Mouse (Mus musculus) kidney, postnatal 25 days (tissue): Measurements from ENCODE around the gene Srbd1.

Source experiments
- DNase-seq, 2 experiments: peaks; one replicate each; pipeline ENCODE4 v3.0.0; 2021; ENCODE audit warnings: mixed read lengths in 2 of 2

The Srbd1 gene

DNA sequence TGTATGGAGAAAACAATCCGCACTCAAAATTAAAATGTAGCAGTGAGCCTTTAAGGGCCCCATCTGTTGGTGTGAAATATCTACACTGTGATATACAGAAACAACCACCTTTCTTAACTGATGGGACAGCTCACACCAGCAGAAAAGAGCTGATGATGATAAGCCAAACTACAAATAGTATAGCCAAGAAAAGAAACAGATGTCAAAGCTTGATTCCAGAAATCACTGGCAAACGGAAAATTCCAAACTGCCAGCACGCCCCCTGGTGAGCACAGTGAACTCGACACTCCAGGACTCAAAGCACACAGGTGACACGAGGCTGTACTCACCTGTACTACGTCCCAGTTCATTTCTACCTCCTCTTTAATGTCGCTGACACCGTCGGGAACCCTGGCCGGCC lies 9.1 kb downstream of the Srbd1 start:
- DNase-seq: no peak

DNA sequence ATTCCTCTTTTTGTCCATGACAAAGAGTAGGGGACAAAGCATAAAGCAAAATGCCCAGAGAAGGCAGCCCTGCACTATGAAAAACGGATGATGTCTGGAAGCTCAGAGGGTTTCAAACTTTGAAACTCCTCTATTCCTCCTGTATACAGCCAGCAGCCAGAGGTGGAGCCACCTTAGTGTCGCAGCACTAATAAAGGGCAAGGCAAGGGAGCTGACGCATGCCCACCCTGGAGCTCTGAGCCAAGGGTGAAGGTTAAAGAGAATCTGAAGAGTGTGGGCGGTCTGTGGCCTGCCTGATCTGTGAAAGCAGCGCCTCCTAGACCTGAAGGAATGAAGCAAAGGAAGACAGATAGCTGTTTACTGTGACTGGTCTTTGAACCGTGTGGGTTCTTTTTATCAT lies 10.5 kb downstream of the Srbd1 start:
- no peak for DNase-seq

DNA sequence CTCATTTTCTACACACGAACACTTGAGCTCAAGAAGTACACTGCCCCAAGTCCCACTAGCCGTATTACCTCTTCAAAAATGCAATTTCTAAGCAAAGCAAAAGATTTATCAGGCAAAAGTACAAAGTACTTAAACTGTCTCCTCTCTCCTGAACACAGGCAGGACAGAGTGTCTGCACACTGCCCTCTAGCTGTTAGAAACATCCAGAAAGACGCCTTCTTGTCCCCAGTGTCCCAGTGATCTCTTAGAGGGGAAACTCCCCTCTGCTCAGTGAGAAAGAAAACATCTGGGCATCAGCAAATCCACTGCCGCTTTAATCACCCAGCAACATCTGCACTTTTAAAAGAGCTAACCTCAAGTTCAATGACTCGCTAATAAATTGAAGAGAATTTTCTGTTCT lies 12.4 kb downstream of the Srbd1 start:
- peak; percentile 35 to 47 for DNase-seq

DNA sequence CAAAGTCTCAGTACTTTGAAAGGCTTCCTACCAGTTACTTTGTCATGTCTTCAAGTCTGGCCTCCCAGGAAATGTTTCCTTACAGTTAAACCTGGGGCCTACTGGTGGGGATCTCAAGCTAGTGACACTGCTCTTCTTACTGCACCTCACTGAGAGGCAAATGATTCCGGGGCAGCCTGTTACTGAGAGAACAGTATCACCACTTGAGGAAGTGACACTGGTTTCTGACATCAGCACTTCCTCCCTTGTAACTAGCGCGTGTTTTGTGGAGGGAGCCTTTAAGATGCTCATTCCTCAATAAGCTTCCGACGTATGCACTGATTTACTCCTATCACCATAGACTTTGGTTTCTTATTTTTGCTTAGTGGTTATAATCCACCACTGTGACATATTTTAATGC lies 16.8 kb downstream of the Srbd1 start:
- DNase-seq: no peak

DNA sequence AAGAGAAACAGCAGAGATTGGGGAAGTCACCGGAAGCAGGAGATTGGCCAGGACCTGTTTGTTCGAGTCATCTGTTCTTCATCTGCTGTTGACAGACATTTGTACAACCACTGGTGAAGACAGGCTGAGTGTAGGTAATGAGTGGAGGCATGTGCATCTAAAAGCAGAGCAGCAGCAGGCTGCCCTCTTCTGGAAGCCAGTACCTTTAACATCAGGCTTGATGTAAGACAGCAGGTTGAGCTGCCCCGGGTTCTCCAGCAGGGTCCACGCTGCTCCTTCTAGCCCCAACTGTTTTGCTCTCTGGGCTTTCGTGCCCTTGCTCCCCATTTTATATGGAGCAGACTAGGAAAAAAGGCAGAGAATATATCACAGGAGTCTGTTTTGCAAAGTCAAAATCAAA lies 19.1 kb downstream of the Srbd1 start:
- no peak for DNase-seq

DNA sequence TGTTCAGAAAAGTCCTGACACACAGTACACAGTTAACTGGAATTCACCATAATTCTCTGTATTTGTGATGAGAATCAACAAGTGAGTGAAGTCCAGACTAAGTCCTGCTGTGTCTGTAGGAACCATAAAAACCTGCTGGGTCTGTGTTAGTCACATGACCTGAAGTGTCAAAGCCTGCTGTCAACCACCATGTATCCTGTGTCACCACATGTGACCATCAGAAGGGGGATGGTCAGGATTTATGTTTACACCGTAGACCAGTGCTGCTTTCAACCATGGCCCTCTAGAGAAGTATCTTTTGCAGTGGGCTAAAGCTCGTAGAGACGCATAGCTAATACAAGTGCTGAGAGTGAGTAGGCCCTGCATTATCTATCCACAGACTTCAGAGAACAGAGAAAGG lies 21.8 kb downstream of the Srbd1 start:
- no peak for DNase-seq

DNA sequence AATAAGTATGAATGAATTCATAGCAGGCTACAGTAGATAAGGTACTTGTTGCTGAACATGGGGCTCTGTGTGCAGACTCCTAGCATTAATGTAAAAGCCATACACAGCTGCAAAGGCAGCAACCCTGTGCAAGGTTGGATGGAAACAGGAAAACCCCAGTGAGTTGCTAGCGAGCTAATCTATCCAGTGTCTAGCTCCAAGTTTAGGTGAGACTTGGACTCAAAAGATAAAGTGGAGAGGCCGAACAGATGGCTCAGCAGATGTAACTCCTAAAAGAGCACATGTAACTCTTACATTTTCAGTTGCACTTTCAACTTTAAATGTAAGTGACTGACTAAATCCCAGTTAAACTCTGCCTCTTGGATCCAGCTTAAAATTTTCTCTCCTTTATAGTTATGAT lies 48.1 kb downstream of the Srbd1 start:
- DNase-seq: no peak

DNA sequence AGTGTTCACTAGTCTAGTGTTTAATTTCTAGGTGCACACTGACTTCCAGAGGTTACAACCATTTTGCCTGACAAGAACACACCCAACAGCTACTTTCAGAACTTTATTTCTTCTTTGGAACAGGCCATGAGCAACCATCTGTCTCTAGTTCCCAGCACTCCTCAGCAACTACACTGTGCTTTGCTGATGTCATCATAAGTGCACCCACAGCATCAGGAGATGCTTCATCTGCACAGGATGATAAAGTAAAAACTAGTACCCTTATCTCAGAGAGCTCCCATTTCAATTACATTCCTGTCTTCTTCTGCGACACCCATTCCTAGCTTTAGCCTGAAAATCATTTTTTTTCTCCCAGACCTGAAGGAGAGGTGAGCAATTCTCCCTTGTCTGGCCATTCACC lies 51.9 kb downstream of the Srbd1 start:
- DNase-seq: no peak

DNA sequence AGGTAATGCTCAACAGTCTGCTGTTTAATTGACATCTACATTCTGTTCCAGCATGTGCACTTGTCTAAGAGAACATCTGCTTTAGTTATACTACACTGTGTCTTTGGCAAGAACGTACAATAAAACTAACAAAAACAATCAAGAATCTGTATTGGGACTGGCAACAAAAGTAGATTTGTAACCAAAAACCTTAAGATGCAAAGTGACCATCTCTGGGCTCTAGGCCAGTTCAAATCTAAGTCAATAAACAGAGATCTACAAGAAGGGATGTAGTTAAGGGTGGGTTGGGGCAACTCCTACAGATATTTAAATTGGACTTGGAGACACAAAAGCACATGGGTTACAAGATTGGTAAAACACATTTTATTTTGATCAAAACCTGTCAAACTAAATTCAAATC lies 53.3 kb downstream of the Srbd1 start:
- DNase-seq: no peak

DNA sequence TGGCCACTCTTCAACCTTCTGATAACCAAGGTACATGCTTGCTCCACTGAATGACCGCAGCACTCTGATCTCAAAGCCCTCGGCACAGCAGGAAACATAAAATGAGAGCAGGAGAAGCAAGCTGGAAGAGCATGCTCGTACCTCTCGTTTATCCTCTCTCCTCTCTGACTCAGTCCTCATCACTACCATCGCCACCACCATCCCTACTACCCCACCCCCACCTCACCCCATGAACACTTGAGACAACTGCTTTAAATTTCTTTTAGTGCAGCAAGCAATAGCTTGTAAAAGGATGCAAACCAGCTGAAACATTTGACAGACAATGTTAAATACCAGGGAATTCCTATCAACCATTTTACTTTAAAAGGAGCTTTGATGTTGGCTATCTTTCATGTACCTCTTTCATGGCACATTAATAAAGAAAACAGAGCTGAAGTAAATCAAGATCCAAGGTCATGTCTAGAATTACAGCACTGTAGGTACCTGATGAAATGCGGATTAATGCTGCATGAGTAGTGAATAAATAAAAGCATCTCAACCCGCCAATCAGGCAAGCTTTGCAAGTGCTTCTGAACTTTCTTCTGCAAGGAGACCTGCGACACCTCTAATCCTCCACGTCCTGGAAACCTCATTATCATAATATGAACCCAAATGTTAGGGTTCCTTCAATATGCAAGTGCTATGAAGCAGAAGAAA lies 54.9 kb downstream of the Srbd1 start:
- DNase-seq: no peak

DNA sequence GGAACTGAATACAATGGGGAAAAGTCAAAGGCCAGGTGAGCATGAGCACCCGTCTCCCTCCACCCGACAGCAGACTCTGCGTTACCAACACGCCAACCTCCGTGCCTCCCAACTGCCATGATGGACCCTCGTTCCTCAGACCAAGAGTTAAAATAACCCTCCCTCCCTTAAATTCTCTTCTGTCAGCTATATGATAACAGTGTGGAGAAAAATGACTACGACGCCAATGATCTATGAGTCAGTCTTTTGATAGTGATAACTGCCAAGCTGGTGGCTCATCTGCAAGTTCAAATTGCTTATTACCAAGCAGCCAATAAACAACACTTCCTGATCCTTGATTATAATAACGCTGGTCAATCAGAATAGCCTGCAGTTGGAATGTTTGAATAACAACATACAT lies 57.1 kb downstream of the Srbd1 start:
- DNase-seq: no peak

DNA sequence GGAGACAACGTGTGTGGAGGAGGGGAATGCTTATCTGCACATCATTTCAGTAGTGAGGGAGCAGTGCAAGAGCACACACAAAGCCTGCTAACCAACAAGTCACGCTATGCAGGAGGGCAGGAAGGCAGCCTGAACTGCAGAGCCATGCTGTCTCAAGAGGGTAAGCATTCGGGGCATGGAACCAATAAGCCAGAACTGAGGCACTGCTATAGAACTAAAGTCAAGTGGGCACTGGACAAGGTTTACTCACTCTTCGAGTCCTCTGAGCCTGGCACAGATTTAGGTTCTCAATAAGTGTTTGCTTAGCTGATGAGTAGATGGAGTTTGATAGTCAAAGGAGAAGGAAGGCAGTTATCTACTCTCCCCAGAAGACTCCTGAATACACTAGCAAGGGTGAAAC lies 58.8 kb downstream of the Srbd1 start:
- DNase-seq: no peak

DNA sequence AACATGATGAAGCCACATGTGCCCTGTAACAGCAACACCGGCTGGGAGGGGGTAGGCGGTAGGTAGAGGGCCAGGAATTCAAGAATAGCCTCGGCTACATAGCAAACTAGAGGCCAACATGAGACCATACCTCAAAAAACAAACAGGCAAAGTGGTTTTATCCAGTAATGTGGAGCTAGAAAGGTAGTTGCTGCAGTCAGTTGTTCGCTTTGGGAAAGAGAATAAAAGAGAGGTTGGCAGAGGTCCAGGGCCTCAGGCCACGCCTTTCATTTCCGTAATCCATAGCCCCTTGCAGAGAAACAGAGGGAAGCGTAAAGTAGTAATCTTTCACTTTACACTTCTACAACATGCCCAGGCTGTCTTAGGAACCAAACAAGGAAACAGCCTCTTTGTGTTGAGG lies 61.8 kb downstream of the Srbd1 start:
- DNase-seq: peak in 1 of 2 experiments; percentile 11

DNA sequence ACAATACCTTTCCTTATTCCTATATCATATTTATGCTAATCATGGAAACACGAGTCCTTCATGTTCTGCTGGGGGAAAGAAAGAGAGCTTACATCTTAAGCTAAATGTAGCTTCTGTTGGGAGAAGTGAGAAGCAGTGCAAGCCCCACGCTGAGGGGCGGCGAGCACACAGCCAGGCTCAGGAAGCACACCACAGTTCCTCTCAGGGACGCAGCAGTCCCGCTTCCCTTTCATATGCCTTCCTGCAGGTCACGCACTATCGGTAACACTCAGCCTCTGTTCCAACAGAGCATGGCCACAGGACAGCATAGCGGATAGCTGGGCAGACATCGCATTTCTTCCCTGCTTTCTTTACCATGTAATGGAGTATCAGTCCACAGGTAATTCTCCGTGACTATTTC lies 66.9 kb downstream of the Srbd1 start:
- DNase-seq: no peak

DNA sequence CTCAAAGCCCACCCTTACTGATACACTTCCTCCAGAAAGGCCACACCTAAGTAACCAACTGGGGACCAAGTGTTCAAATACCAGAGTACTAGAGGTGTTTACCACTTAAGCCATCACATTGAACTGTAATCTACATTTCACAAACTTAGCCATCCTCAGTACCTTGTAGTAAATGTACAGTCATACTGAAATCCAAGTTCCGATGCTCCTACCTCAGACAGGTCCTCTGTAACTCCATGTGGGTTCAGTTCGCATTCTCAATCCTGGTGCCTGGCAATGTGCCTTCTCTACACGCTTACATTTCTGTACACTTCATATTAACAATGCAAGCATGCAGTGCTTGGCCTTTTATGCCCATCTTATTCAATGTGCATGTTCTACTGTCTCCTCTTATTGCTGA lies 77.5 kb downstream of the Srbd1 start:
- DNase-seq: no peak

DNA sequence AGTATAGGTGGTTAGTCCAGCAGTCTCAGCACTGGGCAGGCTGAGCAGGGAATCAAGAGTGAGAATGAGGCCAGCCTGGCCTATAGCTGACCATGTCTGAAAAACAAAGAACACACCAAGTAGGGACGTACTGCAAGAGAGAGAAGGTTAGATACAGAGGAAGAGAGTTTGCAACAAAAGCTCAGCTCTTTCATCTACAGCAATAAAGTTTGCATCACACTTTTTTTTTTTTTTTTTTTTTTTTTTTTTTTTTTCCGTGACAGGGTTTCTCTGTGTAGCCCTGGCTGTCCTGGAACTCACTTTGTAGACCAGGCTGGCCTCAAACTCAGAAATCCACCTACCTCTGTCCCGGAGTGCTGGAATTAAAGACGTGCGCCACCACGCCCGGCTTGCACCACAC lies 79.1 kb downstream of the Srbd1 start:
- no peak for DNase-seq

DNA sequence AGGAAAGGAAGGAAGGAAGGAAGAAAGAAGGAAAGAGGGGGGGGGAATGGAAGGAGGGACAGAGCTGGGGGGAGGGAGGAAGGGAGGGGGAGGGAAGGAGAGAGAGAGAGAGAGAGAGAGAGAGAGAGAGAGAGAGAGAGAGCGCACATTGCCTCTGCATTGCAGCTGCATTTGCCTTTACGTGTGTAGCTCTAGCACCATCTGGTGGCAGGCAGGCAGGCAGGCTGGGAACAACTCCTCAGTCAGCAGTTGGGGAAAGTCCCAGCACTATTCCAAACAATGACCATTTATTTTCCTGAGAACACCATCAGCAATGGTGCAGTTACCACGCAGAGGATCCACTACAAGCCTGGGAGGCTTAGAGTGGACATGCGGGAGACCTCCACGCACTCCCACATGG lies 81.5 kb downstream of the Srbd1 start:
- DNase-seq: peak; percentile 68 to 72

DNA sequence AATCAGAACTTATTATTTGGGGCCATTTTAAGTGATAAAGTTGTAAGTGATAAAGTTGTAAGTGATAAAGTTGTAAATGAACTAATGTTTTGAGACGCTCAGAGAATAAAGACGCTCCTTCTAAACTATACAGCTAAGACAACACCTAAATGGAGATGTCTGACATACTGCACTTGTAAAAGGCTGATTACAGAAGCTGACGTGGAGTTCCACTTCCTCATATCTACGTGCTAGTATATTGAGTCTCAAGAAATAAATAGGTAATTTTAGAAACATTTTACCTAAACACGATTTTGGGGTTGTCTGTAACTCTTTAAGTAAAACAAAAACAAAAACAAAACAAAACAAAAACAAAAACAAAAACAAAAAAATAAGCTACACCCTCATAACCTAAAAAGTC lies 84.1 kb downstream of the Srbd1 start:
- no peak for DNase-seq

DNA sequence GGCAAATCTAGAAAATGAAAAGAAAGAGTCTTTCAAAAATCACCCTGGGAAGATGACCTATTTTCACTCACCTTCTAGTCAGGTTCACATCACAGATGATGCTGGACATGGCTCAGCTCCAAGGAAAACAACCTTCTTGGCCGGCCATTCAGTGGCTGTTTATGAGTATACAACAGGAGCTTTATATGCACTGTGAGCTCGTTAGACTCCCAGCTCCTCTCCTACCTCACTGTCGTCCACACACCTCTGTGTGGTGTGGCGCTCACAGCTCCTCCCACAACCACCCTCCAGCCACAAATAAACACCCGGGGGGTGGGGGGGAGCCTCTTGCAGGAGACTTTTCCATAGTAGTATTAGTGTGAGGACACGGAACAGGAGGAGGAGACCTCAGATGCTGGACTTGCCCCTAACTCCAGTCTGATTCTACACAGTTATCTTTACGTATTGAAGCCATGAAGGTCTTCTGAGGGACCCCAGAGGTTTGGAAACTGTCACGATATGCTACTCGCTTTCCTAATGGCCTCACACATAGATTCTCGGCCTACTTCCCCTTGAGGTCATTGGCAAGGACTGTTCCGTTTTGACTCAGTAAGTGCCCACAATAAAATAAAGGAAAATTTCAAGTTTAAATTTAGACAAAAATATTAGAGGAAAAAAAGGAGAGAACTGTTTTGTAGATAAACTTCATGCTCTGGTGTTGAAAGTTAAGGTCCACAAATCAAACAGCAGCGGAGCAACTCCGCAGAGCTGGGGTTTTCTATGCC lies 104.6 kb downstream of the Srbd1 start:
- DNase-seq: peak in 1 of 2 experiments; percentile 19

DNA sequence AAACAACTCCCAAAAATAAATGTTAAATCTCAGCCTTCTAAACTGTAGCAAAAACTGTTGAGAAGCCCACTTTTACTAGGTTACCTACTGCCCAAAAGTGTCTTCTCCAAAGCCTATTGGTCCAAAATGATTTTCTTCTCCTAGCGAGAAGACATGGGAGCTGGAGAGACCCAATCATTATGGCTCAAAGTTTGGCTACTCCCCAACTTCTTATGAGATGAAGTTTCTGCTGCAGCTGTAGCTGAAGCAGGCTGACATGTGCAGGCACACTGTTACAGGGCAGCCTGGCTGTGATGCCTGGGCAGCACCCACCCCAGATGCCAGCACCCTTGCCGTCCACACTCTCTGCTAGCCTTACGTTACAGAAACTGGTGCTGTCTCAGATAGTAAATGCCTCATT lies 105.2 kb downstream of the Srbd1 start:
- no peak for DNase-seq

DNA sequence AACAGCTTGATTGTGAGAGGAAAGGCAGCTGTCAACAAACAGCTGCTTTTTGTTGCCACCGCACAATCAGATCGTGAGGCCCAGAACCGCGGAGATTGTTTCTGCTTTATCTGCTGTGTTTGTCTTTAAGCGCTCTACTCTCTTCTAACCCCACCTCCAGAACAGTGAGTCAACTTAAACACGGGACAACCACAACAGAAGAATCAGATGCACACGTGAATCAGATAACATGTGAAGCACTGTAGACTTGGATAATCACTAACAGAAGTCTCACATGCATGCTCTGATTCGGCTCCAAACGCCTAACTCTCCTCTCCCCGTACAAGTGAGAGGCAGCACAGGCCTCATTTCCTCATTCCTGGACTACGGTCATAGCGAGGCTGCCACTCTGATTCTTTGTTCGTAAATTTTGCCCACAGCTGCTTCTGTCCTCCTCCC lies 106.7 kb downstream of the Srbd1 start:
- DNase-seq: peak; percentile 13 to 34

DNA sequence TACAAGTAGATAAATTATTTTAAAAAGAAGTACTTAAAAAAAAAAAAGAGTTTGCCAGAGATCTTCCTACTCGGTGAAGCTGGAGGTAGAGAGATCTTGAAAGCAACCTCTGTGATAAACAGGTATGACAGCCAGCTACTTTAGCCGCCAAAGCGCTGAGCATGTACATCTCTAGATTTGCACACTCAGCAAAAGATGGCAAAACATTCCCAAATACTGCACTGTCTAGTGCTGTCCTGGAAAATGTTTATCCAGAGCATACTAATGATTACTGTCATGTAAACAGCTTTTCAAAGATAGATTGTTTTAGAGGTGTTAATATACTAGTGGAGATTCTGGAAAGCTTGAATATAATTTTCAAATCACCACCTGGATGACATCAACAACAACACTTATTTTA lies 109.4 kb downstream of the Srbd1 start:
- no peak for DNase-seq

DNA sequence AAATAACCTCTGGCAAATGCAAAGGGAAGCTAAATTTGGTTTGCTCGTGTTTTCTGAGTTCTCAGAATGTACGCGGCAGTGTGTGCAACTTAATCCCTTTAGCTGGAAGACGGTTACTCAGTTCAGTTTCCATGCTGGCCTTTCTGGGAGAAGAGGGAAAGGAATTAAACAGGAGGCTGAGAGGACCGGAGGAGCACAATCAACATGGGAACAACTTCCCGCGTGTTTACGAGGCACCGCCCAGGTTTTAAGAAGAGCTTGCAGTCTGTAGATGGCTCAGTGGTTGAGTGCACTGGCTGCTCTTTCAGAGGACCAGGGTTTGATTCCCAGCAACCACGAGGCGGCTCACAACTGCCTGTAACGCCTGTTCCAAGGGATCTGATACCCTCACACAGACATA lies 109.8 kb downstream of the Srbd1 start:
- DNase-seq: no peak

DNA sequence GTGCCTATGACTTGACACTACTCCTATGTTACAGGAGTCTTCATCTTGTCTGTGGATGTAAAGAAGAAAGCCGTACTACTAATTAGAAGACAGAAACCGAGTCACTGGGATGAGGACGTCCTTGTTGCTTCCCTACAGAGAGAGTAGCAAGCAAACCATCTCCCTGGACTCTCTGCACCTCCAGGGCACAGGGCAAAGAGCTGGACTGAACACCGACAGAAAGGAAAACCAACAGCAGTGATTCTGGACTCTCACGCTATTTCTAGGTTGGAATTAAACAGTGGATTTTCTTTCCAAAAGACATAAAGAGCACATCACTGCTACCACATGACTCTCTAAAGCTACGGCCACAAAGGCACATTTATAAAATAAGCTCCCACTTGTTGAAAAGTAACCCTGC lies 110.3 kb downstream of the Srbd1 start:
- DNase-seq: peak; percentile 21 to 51
